Mouse (Mus musculus): ENCODE data around the gene Phtf2. TPM values are rescaled to one million over a fixed set of nuclear protein-coding genes. Genes with fewer than 3 reads are reported as not detected.

The Phtf2 gene
- 36.0 and 39.3 TPM in 2 replicates for polyA plus RNA-seq (2011; ENCODE audit: insufficient read depth, insufficient read length, low read depth, missing spikeins)

- no peaks in the 10 kb centered on the region for H3K27me3 ChIP-seq (ENCODE audit: control insufficient read depth, insufficient read depth, low read length, poor library complexity, severe bottlenecking)
- H3K4me1 ChIP-seq (ENCODE audit: control insufficient read depth, insufficient read depth, low read length), result peaks cover 2% of the 10 kb centered on the region
- no peak for TF ChIP-seq CTCF (IDR thresholded peaks at IDR 0.05; ENCODE audit: low read depth, low read length)
- TF ChIP-seq EP300 (IDR thresholded peaks at IDR 0.05; ENCODE audit: insufficient read depth, low read depth, low read length), result no peak
- no peak for TF ChIP-seq POLR2A (IDR thresholded peaks at IDR 0.05; ENCODE audit: insufficient read depth, low read length)
- peak within 1 kb of the TSS; percentile 94 for H3K4me3 ChIP-seq (ENCODE audit: low read depth, low read length)
- H3K9me3 ChIP-seq (replicated peaks; ENCODE audit: control insufficient read depth, insufficient read depth, low read length, poor library complexity, severe bottlenecking), result no peaks in the 10 kb centered on the region
- peak within 1 kb of the TSS; percentile 65 for H3K27ac ChIP-seq (ENCODE audit: insufficient read depth, low read length)
- peak within 1 kb of the TSS; percentile 98 for H3K9ac ChIP-seq (ENCODE audit: low read depth, poor library complexity, severe bottlenecking)
- peaks cover 9% of the 10 kb centered on the region for H3K36me3 ChIP-seq (ENCODE audit: control insufficient read depth, insufficient read depth, low read length, poor library complexity, severe bottlenecking)
Measured at GRCm38 (mm10) chr5:20881915-20882800, at the start of gene Phtf2, which contains the start of gene Tmem60. TSS of gene Phtf2 (minus strand) at chr5:20882124. TSS of gene Tmem60 (plus strand) at chr5:20882191.

- no peak overlapping the region for H3K9ac ChIP-seq (ENCODE audit: low read depth, poor library complexity, severe bottlenecking)
- TF ChIP-seq POLR2A (IDR thresholded peaks at IDR 0.05; ENCODE audit: insufficient read depth, low read length) (no peak), EP300 (IDR thresholded peaks at IDR 0.05; ENCODE audit: insufficient read depth, low read depth, low read length) (no peak), CTCF (IDR thresholded peaks at IDR 0.05; ENCODE audit: low read depth, low read length) (no peak)
- H3K4me1 ChIP-seq (ENCODE audit: control insufficient read depth, insufficient read depth, low read length), result peaks cover 2% of the 10 kb centered on the region
Measured at GRCm38 (mm10) chr5:20931300-20931699, 49.4 kb upstream of the Phtf2 start.

GRCm38 (mm10) chr5:20930430-20930829, 48.5 kb upstream of the Phtf2 start:
- H3K27me3 ChIP-seq (ENCODE audit: control insufficient read depth, insufficient read depth, low read length, poor library complexity, severe bottlenecking), result no peaks in the 10 kb centered on the region
- TF ChIP-seq CTCF (IDR thresholded peaks at IDR 0.05; ENCODE audit: low read depth, low read length), result no peak
- no peak for TF ChIP-seq EP300 (IDR thresholded peaks at IDR 0.05; ENCODE audit: insufficient read depth, low read depth, low read length)
- TF ChIP-seq POLR2A (IDR thresholded peaks at IDR 0.05; ENCODE audit: insufficient read depth, low read length), result no peak
- H3K4me3 ChIP-seq (ENCODE audit: low read depth, low read length), result no peak overlapping the region
- no peaks in the 10 kb centered on the region for H3K9me3 ChIP-seq (replicated peaks; ENCODE audit: control insufficient read depth, insufficient read depth, low read length, poor library complexity, severe bottlenecking)
- peak overlapping the region; percentile 75 for H3K27ac ChIP-seq (ENCODE audit: insufficient read depth, low read length)
- H3K36me3 ChIP-seq (ENCODE audit: control insufficient read depth, insufficient read depth, low read length, poor library complexity, severe bottlenecking), result no peaks in the 10 kb centered on the region
- H3K4me1 ChIP-seq (ENCODE audit: control insufficient read depth, insufficient read depth, low read length), result peaks cover 2% of the 10 kb centered on the region
- no peak overlapping the region for H3K9ac ChIP-seq (ENCODE audit: low read depth, poor library complexity, severe bottlenecking)

More at GRCm38 (mm10) chr5:20931300-20931699, 49.4 kb upstream of the Phtf2 start:
- no peaks in the 10 kb centered on the region for H3K36me3 ChIP-seq (ENCODE audit: control insufficient read depth, insufficient read depth, low read length, poor library complexity, severe bottlenecking)
- H3K9me3 ChIP-seq (replicated peaks; ENCODE audit: control insufficient read depth, insufficient read depth, low read length, poor library complexity, severe bottlenecking), result no peaks in the 10 kb centered on the region
- H3K27ac ChIP-seq (ENCODE audit: insufficient read depth, low read length), result no peak overlapping the region
- H3K27me3 ChIP-seq (ENCODE audit: control insufficient read depth, insufficient read depth, low read length, poor library complexity, severe bottlenecking), result no peaks in the 10 kb centered on the region
- no peak overlapping the region for H3K4me3 ChIP-seq (ENCODE audit: low read depth, low read length)

- TF ChIP-seq CTCF (IDR thresholded peaks at IDR 0.05; ENCODE audit: low read depth, low read length), result no peak
- TF ChIP-seq EP300 (IDR thresholded peaks at IDR 0.05; ENCODE audit: insufficient read depth, low read depth, low read length), result no peak
- TF ChIP-seq POLR2A (IDR thresholded peaks at IDR 0.05; ENCODE audit: insufficient read depth, low read length), result no peak
- Histone ChIP-seq H3K27me3 (ENCODE audit: control insufficient read depth, insufficient read depth, low read length, poor library complexity, severe bottlenecking) (no peaks in the 10 kb centered on the region), H3K36me3 (ENCODE audit: control insufficient read depth, insufficient read depth, low read length, poor library complexity, severe bottlenecking) (no peaks in the 10 kb centered on the region), H3K4me3 (ENCODE audit: low read depth, low read length) (no peak overlapping the region), H3K9me3 (replicated peaks; ENCODE audit: control insufficient read depth, insufficient read depth, low read length, poor library complexity, severe bottlenecking) (no peaks in the 10 kb centered on the region), H3K9ac (ENCODE audit: low read depth, poor library complexity, severe bottlenecking) (no peak overlapping the region), H3K4me1 (ENCODE audit: control insufficient read depth, insufficient read depth, low read length) (peaks cover 2% of the 10 kb centered on the region), H3K27ac (ENCODE audit: insufficient read depth, low read length) (peak overlapping the region; percentile 56)
Measured at GRCm38 (mm10) chr5:20929669-20930151, 47.8 kb upstream of the Phtf2 start.

- Histone ChIP-seq H3K9ac (ENCODE audit: low read depth, poor library complexity, severe bottlenecking) (no peak overlapping the region), H3K4me3 (ENCODE audit: low read depth, low read length) (no peak overlapping the region), H3K4me1 (ENCODE audit: control insufficient read depth, insufficient read depth, low read length) (peaks cover 2% of the 10 kb centered on the region), H3K9me3 (replicated peaks; ENCODE audit: control insufficient read depth, insufficient read depth, low read length, poor library complexity, severe bottlenecking) (no peaks in the 10 kb centered on the region), H3K27ac (ENCODE audit: insufficient read depth, low read length) (no peak overlapping the region), H3K36me3 (ENCODE audit: control insufficient read depth, insufficient read depth, low read length, poor library complexity, severe bottlenecking) (no peaks in the 10 kb centered on the region; the same call in none of the 2 replicates), H3K27me3 (ENCODE audit: control insufficient read depth, insufficient read depth, low read length, poor library complexity, severe bottlenecking) (no peaks in the 10 kb centered on the region)
- TF ChIP-seq POLR2A (IDR thresholded peaks at IDR 0.05; ENCODE audit: insufficient read depth, low read length) (no peak), EP300 (IDR thresholded peaks at IDR 0.05; ENCODE audit: insufficient read depth, low read depth, low read length) (no peak), CTCF (IDR thresholded peaks at IDR 0.05; ENCODE audit: low read depth, low read length) (no peak)
Measured at GRCm38 (mm10) chr5:20925451-20925850, 43.5 kb upstream of the Phtf2 start.

- peaks cover 2% of the 10 kb centered on the region for H3K4me1 ChIP-seq (ENCODE audit: control insufficient read depth, insufficient read depth, low read length)
- H3K9ac ChIP-seq (ENCODE audit: low read depth, poor library complexity, severe bottlenecking), result no peak overlapping the region
- TF ChIP-seq CTCF (IDR thresholded peaks at IDR 0.05; ENCODE audit: low read depth, low read length) (no peak), POLR2A (IDR thresholded peaks at IDR 0.05; ENCODE audit: insufficient read depth, low read length) (no peak), EP300 (IDR thresholded peaks at IDR 0.05; ENCODE audit: insufficient read depth, low read depth, low read length) (no peak)
- H3K27ac ChIP-seq (ENCODE audit: insufficient read depth, low read length), result no peak overlapping the region
- H3K27me3 ChIP-seq (ENCODE audit: control insufficient read depth, insufficient read depth, low read length, poor library complexity, severe bottlenecking), result no peaks in the 10 kb centered on the region
- H3K36me3 ChIP-seq (ENCODE audit: control insufficient read depth, insufficient read depth, low read length, poor library complexity, severe bottlenecking), result peaks cover 3% of the 10 kb centered on the region
- no peak overlapping the region for H3K4me3 ChIP-seq (ENCODE audit: low read depth, low read length)
- no peaks in the 10 kb centered on the region for H3K9me3 ChIP-seq (replicated peaks; ENCODE audit: control insufficient read depth, insufficient read depth, low read length, poor library complexity, severe bottlenecking)
Measured at GRCm38 (mm10) chr5:20924608-20925007, 42.7 kb upstream of the Phtf2 start.

Data from ES-Bruce4 (cell line).